Mouse (Mus musculus): Measurements from ENCODE around the gene Lrrc71. TPM values are rescaled to one million over a fixed set of nuclear protein-coding genes. Genes with fewer than 3 reads are reported as not detected.

Lrrc71 gene
- polyA plus RNA-seq, 1 experiment from 2014 or later, result 0.71 TPM

DNA sequence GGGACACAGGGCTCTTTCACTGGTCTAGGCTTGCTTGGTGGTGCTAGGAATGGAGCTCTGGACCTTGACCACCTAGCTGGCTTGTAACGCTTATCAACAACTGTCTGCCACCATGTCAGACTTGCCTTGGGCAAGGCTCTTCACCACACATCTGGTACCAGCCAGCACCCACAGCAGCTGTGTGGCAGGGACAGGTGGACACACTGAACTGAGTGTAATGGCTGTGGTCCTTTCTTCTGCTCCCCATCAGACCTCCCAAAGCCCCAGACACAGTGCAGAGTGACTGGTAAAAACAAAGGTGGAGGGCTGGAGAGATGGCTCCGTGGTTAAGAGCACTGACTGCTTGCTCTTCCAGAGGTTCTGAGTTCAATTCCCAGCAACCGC, 17.9 kb upstream of the Lrrc71 start:
- Histone ChIP-seq H3K9ac (ENCODE audit: low read length) (0 out of 2 replicates have a peak overlapping the region, but pooled peaks have one; percentile 38), H3K4me1 (ENCODE audit: control insufficient read depth, insufficient read depth, low read length) (peaks cover 30% of the 10 kb centered on the region), H3K27me3 (ENCODE audit: control insufficient read depth, insufficient read depth, low read length) (0 out of 2 replicates have a peak, but pooled peaks cover 4% of the 10 kb centered on the region), H3K4me2 (ENCODE audit: low read depth, low read length) (peak overlapping the region; percentile 50), H3K4me3 (ENCODE audit: low read length) (no peak overlapping the region), H3K36me3 (ENCODE audit: control insufficient read depth, insufficient read depth) (no peaks in the 10 kb centered on the region), H3K9me3 (replicated peaks; ENCODE audit: control insufficient read depth, low read length) (no peaks in the 10 kb centered on the region), H3K27ac (ENCODE audit: low read length) (peak overlapping the region; percentile 87)
- 84% methylated on average over 3 of the region's 3 CpGs for WGBS
- no peak for ATAC-seq (replicated peaks; ENCODE audit: extremely low read depth, insufficient read depth, low FRiP score)

DNA sequence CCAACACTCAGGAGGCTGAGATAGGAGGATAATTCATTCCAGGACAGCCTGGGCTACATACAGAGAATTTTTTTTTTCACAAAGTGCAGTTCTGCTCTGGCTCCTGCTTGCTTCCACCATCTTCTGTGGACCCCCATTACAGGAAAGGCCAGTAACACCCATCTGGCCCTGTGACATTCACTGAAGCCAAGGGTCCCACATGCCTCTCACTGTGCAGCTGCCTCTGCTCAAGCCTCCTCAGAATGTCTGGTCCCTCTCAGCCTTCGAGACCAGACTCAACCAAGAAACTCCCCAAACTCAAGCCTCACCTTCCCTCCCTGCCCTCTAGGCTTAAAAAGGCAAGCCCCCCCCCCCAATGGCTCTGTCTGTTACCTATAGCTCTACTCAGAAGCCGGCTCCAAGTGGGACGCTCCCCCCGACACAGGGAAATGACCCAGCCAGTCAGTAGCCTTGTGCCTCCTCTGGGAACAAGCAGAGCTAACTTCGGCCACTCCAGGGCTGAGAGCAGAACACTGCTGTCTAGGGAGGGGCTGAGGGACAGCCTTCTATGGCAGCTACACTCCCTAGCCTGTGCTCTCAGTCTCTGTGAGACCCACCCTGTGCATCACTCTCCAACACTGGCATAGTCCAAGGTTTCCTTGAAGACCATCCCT, 17.3 kb upstream of the Lrrc71 start:
- 67% methylated on average over 5 of the region's 5 CpGs for WGBS
- no peaks in the 10 kb centered on the region for H3K9me3 ChIP-seq (replicated peaks; ENCODE audit: control insufficient read depth, low read length)
- no peaks in the 10 kb centered on the region for H3K36me3 ChIP-seq (ENCODE audit: control insufficient read depth, insufficient read depth)
- peak overlapping the region; percentile 87 for H3K27ac ChIP-seq (ENCODE audit: low read length)
- peak overlapping the region; percentile 50 for H3K4me2 ChIP-seq (ENCODE audit: low read depth, low read length)
- 0 out of 2 replicates have a peak overlapping the region, but pooled peaks have one; percentile 38 for H3K9ac ChIP-seq (ENCODE audit: low read length)
- no peaks in the 10 kb centered on the region for H3K27me3 ChIP-seq (ENCODE audit: control insufficient read depth, insufficient read depth, low read length)
- peaks cover 30% of the 10 kb centered on the region for H3K4me1 ChIP-seq (ENCODE audit: control insufficient read depth, insufficient read depth, low read length)
- H3K4me3 ChIP-seq (ENCODE audit: low read length), result no peak overlapping the region
- ATAC-seq (replicated peaks; ENCODE audit: extremely low read depth, insufficient read depth, low FRiP score), result no peak

DNA sequence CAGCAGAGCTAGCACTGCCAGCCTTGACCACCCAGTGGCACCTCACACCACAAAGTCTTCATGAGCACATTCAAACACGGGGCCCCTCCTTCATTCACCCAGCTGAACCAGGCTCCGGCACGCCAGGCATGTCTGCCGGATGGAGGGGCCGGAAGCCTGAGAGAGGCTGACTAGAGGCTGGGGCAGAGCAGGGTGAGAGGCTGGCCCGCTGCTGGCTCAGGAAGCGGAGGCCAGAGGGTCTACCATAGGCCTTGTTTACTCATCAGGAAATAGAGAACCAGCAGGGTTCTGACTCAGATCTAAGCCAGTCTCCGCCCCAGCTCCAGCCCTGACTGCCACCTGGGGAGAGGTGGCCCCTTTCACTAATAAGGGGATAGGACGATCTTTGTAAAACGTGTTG, 16.7 kb upstream of the Lrrc71 start:
- 0 out of 2 replicates have a peak, but pooled peaks have one; percentile 15 for ATAC-seq (replicated peaks; ENCODE audit: extremely low read depth, insufficient read depth, low FRiP score)
- peaks cover 30% of the 10 kb centered on the region for H3K4me1 ChIP-seq (ENCODE audit: control insufficient read depth, insufficient read depth, low read length)

DNA sequence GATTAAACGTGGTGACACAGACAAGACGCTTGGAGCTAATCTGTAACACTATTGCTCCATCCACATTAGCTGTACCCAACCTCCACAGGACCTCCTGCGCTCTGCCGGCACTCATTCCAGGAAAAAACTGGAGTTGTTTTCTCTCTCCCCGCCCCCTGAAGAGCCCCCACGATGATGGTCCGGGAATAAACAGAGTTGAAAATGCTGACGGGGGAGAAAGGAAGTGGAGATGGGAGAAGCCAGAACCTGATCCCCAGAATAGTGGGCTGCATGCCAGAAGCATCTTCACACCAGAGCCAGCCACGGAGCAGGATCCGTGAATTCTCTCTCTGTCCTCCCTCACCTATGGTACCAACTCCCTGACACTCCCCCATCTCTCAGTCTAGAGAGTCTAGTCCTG, 16.1 kb upstream of the Lrrc71 start:
- ATAC-seq (replicated peaks; ENCODE audit: extremely low read depth, insufficient read depth, low FRiP score), result no peak
- peak overlapping the region; percentile 87 for H3K27ac ChIP-seq (ENCODE audit: low read length)
- H3K27me3 ChIP-seq (ENCODE audit: control insufficient read depth, insufficient read depth, low read length), result no peaks in the 10 kb centered on the region
- 20% methylated on average over 10 of the region's 10 CpGs for WGBS
- peak overlapping the region; percentile 22; the same call in 1 of the 2 replicates for H3K4me3 ChIP-seq (ENCODE audit: low read length)
- no peaks in the 10 kb centered on the region for H3K36me3 ChIP-seq (ENCODE audit: control insufficient read depth, insufficient read depth)
- no peaks in the 10 kb centered on the region for H3K9me3 ChIP-seq (replicated peaks; ENCODE audit: control insufficient read depth, low read length)
- peak overlapping the region; percentile 50 for H3K4me2 ChIP-seq (ENCODE audit: low read depth, low read length)
- H3K9ac ChIP-seq (ENCODE audit: low read length), result peak overlapping the region; percentile 47
- H3K4me1 ChIP-seq (ENCODE audit: control insufficient read depth, insufficient read depth, low read length), result peaks cover 30% of the 10 kb centered on the region

More for the DNA sequence above, 16.7 kb upstream of the Lrrc71 start:
- Histone ChIP-seq H3K4me3 (ENCODE audit: low read length) (peak overlapping the region; percentile 22), H3K4me2 (ENCODE audit: low read depth, low read length) (peak overlapping the region; percentile 50), H3K27me3 (ENCODE audit: control insufficient read depth, insufficient read depth, low read length) (no peaks in the 10 kb centered on the region), H3K27ac (ENCODE audit: low read length) (peak overlapping the region; percentile 87), H3K9ac (ENCODE audit: low read length) (peak overlapping the region; percentile 47), H3K9me3 (replicated peaks; ENCODE audit: control insufficient read depth, low read length) (no peaks in the 10 kb centered on the region), H3K36me3 (ENCODE audit: control insufficient read depth, insufficient read depth) (no peaks in the 10 kb centered on the region)
- 25% methylated on average over 10 of the region's 10 CpGs for WGBS

DNA sequence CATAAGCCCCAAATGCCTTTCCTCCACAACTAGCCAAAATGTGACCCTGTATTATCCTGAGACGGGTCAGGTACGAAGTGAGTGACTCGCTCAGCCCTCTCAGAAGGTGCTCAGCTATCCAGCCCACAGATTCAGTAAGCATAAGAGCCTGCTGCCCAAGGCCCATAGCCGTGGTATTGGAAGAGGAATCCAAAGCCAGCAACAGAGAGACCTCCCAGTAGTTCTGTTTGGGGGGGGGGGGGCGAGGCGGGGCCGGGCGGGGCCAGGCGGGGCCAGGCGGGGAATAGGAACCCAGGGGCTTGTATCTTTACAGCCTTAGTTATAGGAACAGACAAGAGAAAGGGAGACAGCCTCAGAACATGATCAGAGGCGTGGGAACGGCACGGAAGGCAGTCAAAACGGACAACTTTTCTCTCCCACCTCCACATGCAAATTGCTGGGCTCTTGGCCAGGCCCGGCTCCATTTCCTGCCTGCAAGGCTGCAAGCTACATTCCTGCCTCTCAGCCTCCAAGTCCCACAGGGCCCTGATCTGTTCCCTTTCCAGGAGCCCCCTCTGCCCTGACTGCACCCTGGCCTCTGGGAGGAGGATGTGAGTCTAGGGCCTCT, 15.4 kb upstream of the Lrrc71 start:
- peak; percentile 65 for ATAC-seq (replicated peaks; ENCODE audit: extremely low read depth, insufficient read depth, low FRiP score)
- Histone ChIP-seq H3K4me3 (ENCODE audit: low read length) (peak overlapping the region; percentile 22), H3K27me3 (ENCODE audit: control insufficient read depth, insufficient read depth, low read length) (no peaks in the 10 kb centered on the region), H3K36me3 (ENCODE audit: control insufficient read depth, insufficient read depth) (no peaks in the 10 kb centered on the region), H3K9ac (ENCODE audit: low read length) (peak overlapping the region; percentile 9), H3K9me3 (replicated peaks; ENCODE audit: control insufficient read depth, low read length) (no peaks in the 10 kb centered on the region), H3K27ac (ENCODE audit: low read length) (peak overlapping the region; percentile 87), H3K4me1 (ENCODE audit: control insufficient read depth, insufficient read depth, low read length) (peaks cover 30% of the 10 kb centered on the region), H3K4me2 (ENCODE audit: low read depth, low read length) (peak overlapping the region; percentile 50)
- WGBS, result 13% methylated on average over 15 of the region's 15 CpGs

DNA sequence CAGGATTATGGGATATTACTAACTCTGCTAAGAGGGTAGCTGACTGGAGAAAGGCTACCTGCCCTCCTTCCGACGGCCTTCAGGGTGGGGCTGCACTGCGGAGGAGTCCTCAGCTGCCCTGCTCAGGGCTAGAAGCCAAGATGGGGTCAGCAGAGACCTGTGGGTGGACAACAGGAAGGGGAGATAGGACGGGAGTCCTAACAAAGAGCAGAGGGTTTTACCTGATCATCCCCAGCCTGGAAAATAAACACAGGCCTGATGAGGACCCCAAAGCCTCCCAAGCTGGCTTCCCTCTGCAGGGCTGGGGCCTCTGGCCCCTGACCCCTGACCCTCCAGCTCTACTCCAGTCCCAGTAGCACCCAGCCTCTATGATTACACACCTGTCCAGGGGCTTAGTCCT, 14.8 kb upstream of the Lrrc71 start:
- ATAC-seq (replicated peaks; ENCODE audit: extremely low read depth, insufficient read depth, low FRiP score), result no peak
- peak overlapping the region; percentile 87 for H3K27ac ChIP-seq (ENCODE audit: low read length)
- 37% methylated on average over 4 of the region's 4 CpGs for WGBS
- H3K36me3 ChIP-seq (ENCODE audit: control insufficient read depth, insufficient read depth), result no peaks in the 10 kb centered on the region
- no peak overlapping the region; the same call in 1 of the 2 replicates for H3K9ac ChIP-seq (ENCODE audit: low read length)
- peaks cover 30% of the 10 kb centered on the region for H3K4me1 ChIP-seq (ENCODE audit: control insufficient read depth, insufficient read depth, low read length)
- peak overlapping the region; percentile 50 for H3K4me2 ChIP-seq (ENCODE audit: low read depth, low read length)
- H3K9me3 ChIP-seq (replicated peaks; ENCODE audit: control insufficient read depth, low read length), result no peaks in the 10 kb centered on the region
- no peaks in the 10 kb centered on the region for H3K27me3 ChIP-seq (ENCODE audit: control insufficient read depth, insufficient read depth, low read length)
- H3K4me3 ChIP-seq (ENCODE audit: low read length), result peak overlapping the region; percentile 22; the same call in 1 of the 2 replicates

DNA sequence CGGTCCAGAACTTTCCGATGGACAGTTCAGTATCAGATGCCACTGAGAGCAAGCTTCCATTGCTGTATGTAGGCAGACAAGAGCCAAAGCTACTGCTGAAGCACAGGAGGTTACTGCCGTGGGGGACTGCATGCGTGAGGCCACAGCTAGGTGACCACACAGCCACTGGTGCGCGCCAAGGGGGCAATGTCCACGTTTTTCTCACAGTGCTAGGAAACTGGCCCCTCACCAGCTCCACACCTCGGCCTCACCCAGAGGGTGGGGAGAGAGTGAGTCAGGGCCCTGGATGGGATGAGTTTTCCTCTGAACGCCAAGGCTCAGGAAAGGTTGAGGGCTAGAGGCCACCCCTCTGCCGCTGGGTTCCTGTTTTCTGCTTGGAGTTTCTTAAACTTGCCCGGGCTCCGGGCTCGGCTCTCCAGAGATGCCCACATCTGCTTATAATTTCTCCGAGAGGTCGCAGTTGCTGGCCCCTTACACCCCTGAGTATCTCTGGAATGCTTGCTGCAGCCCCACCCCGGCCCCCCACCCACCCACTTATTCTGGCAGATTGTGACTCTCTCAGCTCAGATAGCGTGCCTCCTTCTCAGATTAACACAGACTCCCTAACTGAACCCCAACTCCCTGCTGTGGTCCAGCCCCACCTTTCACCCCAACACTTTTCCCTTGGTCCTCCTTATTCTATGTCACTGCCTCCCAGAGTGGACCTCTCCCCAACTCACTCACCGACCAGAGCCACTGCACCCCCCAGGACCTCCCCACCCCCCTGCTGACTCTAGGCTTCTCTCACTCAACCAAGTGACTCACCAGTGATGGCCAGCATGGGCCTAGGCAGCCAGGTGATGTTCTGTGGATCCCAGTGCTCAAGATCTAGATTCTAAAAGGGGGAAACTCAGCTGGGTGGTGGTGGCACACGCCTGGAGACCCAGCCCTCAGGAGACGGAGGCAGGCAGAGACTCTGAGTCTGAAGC, 13.3 kb upstream of the Lrrc71 start:
- peaks cover 3% of the 10 kb centered on the region; the same call in 1 of the 2 replicates for H3K27me3 ChIP-seq (ENCODE audit: control insufficient read depth, insufficient read depth, low read length)
- no peak for ATAC-seq (replicated peaks; ENCODE audit: extremely low read depth, insufficient read depth, low FRiP score)
- H3K4me1 ChIP-seq (ENCODE audit: control insufficient read depth, insufficient read depth, low read length), result peaks cover 26% of the 10 kb centered on the region
- no peaks in the 10 kb centered on the region for H3K9me3 ChIP-seq (replicated peaks; ENCODE audit: control insufficient read depth, low read length)
- 62% methylated on average over 20 of the region's 20 CpGs for WGBS
- H3K4me3 ChIP-seq (ENCODE audit: low read length), result no peak overlapping the region
- no peak overlapping the region for H3K27ac ChIP-seq (ENCODE audit: low read length)
- H3K4me2 ChIP-seq (ENCODE audit: low read depth, low read length), result no peak overlapping the region
- no peaks in the 10 kb centered on the region for H3K36me3 ChIP-seq (ENCODE audit: control insufficient read depth, insufficient read depth)
- no peak overlapping the region for H3K9ac ChIP-seq (ENCODE audit: low read length)

DNA sequence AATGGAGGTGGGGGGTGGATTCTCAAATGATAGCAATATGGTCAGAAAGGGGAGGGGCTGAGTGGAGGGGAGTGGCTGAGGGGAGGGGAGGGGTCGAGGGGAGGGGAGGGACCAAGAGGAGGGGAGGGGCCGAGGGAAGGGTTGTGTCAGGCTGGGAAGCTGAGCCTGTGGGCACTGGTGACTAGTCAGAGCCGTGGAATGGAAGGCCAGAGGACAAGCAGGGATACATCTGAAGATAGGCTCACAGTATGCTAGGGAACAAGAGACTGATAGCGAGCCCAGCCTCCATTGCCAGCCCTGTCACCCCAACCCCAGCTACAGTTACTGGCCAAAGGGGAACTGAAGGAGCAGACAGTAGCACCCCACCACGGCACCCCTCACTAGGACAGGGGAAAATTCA, 10.2 kb upstream of the Lrrc71 start:
- no peak overlapping the region for H3K4me3 ChIP-seq (ENCODE audit: low read length)
- no peaks in the 10 kb centered on the region for H3K36me3 ChIP-seq (ENCODE audit: control insufficient read depth, insufficient read depth)
- H3K4me2 ChIP-seq (ENCODE audit: low read depth, low read length), result no peak overlapping the region
- no peaks in the 10 kb centered on the region for H3K9me3 ChIP-seq (replicated peaks; ENCODE audit: control insufficient read depth, low read length)
- 35% methylated on average over 5 of the region's 5 CpGs for WGBS
- peaks cover 3% of the 10 kb centered on the region; the same call in 1 of the 2 replicates for H3K27me3 ChIP-seq (ENCODE audit: control insufficient read depth, insufficient read depth, low read length)
- H3K27ac ChIP-seq (ENCODE audit: low read length), result no peak overlapping the region
- H3K9ac ChIP-seq (ENCODE audit: low read length), result no peak overlapping the region
- no peak for ATAC-seq (replicated peaks; ENCODE audit: extremely low read depth, insufficient read depth, low FRiP score)
- peaks cover 11% of the 10 kb centered on the region for H3K4me1 ChIP-seq (ENCODE audit: control insufficient read depth, insufficient read depth, low read length)
